Mouse (Mus musculus) ES-Bruce4 (cell line): ENCODE data around the gene Cdh4. TPM values are rescaled to one million over a fixed set of nuclear protein-coding genes. Genes with fewer than 3 reads are reported as not detected.

Source experiments
- H3K27ac ChIP-seq: 2 replicates; pipeline ENCODE4 v1.5.1; 2012; ENCODE audit warnings: low read length, inconsistent platforms; ENCODE audit not compliant: insufficient read depth
- H3K27me3 ChIP-seq: 2 replicates; pipeline ENCODE4 v1.6.1; 2012; ENCODE audit warnings: mild to moderate bottlenecking, low read length, inconsistent platforms; ENCODE audit not compliant: control insufficient read depth, poor library complexity, insufficient read depth, severe bottlenecking
- H3K36me3 ChIP-seq: 2 replicates; pipeline ENCODE4 v1.6.1; 2012; ENCODE audit warnings: inconsistent platforms, mild to moderate bottlenecking, low read length, moderate library complexity; ENCODE audit not compliant: control insufficient read depth, poor library complexity, insufficient read depth, severe bottlenecking
- H3K4me1 ChIP-seq: one replicate; pipeline ENCODE4 v1.8.1; 2011; ENCODE audit warnings: low read length; ENCODE audit not compliant: control insufficient read depth, insufficient read depth
- H3K4me3 ChIP-seq: 2 replicates; pipeline ENCODE4 v1.5.1; 2011; ENCODE audit warnings: low read depth, mild to moderate bottlenecking, low read length
- H3K9ac ChIP-seq: 2 replicates; pipeline ENCODE4 v1.6.1; 2012; ENCODE audit warnings: low read depth, mild to moderate bottlenecking, inconsistent platforms; ENCODE audit not compliant: poor library complexity, severe bottlenecking
- H3K9me3 ChIP-seq: replicated peaks from 2 replicates; pipeline ENCODE4 v1.6.1; 2012; ENCODE audit warnings: mild to moderate bottlenecking, low read length, inconsistent platforms; ENCODE audit not compliant: control insufficient read depth, poor library complexity, insufficient read depth, severe bottlenecking
- CTCF ChIP-seq: IDR thresholded peaks from one replicate; pipeline ENCODE4 v1.8.1; 2011; ENCODE audit warnings: low read depth, low read length
- EP300 ChIP-seq: IDR thresholded peaks from 2 replicates; pipeline ENCODE4 v1.6.1; 2011; ENCODE audit warnings: low read depth, low read length; ENCODE audit not compliant: insufficient read depth
- POLR2A ChIP-seq: IDR thresholded peaks from one replicate; pipeline ENCODE4 v1.8.1; 2011; ENCODE audit warnings: low read length; ENCODE audit not compliant: insufficient read depth
- polyA plus RNA-seq: library from polyadenylated mRNA; stranded (reverse); fragments of >200 nt; gene quantifications from 2 replicates; pipeline ENCODE4 v1.2.4, GENCODE M21; 2011; ENCODE audit warnings: low read depth; ENCODE audit not compliant: missing spikeins, insufficient read depth, insufficient read length

Gene Cdh4
- polyA plus RNA-seq, 1 experiment: 1.4 TPM

DNA sequence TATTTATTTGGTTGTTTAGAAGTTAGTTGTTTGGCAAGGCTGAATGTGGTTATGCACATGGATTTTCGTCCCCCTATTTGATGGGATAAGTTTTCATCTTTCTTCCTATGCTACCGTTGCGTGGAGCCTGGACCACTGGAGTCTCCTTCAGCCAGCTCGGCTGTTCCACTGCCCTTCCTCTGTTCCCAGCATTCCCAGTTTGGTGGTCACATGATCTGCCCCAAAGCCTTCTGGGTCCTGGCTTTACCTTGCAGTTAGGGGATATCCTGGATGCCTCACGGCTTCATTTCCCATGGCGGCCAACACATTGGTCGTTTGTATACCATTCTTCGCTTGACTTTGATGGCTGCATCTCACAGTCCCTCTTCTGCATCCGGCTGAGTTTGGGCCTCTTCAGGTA is 27.5 kb upstream of the Cdh4 start:
- Histone ChIP-seq H3K4me1 (no peaks in the 10 kb centered on the region), H3K4me3 (no peak overlapping the region), H3K27me3 (no peaks in the 10 kb centered on the region), H3K27ac (no peak overlapping the region), H3K36me3 (no peaks in the 10 kb centered on the region), H3K9me3 (no peaks in the 10 kb centered on the region), H3K9ac (no peak overlapping the region)
- TF ChIP-seq POLR2A (no peak), CTCF (no peak), EP300 (no peak)

DNA sequence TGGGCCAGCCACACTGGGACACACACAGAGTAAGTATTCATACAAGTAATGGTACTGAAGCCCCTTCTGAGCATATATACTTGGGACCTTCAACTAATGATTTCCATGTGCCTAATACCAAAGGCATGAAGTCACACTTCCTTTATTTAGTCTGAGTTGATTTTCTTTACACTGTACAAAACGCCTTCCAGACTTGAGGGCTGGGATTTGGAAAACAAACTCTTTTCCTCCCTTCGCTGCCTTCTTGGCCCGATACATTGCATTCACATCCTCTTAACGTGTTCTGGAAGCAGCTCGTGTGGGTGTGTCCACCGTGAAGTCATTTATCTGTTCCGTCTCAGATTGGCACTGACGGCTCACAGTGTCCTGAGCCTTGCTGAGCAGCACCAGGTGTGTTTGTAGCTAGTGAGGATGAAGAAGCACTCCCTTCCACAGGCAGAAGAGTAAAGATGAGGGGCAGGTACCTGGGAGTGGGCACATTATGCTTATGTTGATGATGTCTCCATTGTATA is 26.3 kb upstream of the Cdh4 start:
- H3K4me3 ChIP-seq: no peak overlapping the region
- H3K27ac ChIP-seq: no peak overlapping the region

DNA sequence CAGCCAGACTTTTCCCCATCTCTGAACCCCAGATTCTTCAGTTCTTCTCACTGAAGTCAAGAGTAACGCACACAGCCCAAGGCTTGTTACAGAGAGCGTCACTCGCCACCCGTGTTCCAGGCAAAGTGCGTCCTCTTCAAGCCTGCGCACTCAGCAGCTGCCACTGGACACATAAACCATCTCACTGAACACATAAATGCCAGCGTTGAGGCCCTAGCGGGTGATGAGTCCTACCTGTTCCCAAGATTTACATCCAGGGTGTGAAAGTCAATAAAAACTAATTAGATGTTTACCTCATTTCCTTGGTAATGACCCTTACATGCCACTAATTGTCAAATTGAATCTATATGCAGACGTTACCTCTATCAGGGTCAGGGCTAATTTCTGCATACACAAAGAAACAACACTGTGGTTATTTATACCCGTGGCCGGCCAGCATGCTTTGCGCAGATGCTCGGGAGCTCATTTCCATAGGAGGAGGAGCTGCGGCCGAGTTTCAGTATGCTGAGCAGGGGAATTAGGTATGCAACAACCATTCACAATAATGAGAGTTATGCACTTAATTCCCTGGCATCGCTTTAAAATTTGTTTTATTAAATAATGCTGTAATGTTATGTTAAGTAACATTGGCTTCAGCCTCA is 25.5 kb upstream of the Cdh4 start:
- Histone ChIP-seq H3K27me3 (no peaks in the 10 kb centered on the region), H3K27ac (no peak overlapping the region), H3K4me3 (no peak overlapping the region), H3K36me3 (no peaks in the 10 kb centered on the region), H3K4me1 (no peaks in the 10 kb centered on the region), H3K9ac (no peak overlapping the region), H3K9me3 (no peaks in the 10 kb centered on the region)
- TF ChIP-seq POLR2A: no peak
- TF ChIP-seq CTCF: no peak
- no peak for TF ChIP-seq EP300

More for the DNA sequence above, 26.3 kb upstream of the Cdh4 start:
- H3K4me1 ChIP-seq: no peaks in the 10 kb centered on the region
- TF ChIP-seq EP300 (no peak), CTCF (no peak), POLR2A (no peak)
- no peaks in the 10 kb centered on the region for H3K36me3 ChIP-seq
- no peak overlapping the region for H3K9ac ChIP-seq
- H3K27me3 ChIP-seq: no peaks in the 10 kb centered on the region
- H3K9me3 ChIP-seq: no peaks in the 10 kb centered on the region

- no peak overlapping the region for H3K9ac ChIP-seq
- no peak overlapping the region for H3K27ac ChIP-seq
- no peaks in the 10 kb centered on the region for H3K4me1 ChIP-seq
- no peak for TF ChIP-seq CTCF
- no peak for TF ChIP-seq POLR2A
- no peak for TF ChIP-seq EP300
- H3K9me3 ChIP-seq: no peaks in the 10 kb centered on the region
- no peak overlapping the region for H3K4me3 ChIP-seq
- H3K27me3 ChIP-seq: no peaks in the 10 kb centered on the region
- H3K36me3 ChIP-seq: no peaks in the 10 kb centered on the region
Measured at GRCm38 (mm10) chr2:179425602-179426001, 16.6 kb upstream of the Cdh4 start.

DNA sequence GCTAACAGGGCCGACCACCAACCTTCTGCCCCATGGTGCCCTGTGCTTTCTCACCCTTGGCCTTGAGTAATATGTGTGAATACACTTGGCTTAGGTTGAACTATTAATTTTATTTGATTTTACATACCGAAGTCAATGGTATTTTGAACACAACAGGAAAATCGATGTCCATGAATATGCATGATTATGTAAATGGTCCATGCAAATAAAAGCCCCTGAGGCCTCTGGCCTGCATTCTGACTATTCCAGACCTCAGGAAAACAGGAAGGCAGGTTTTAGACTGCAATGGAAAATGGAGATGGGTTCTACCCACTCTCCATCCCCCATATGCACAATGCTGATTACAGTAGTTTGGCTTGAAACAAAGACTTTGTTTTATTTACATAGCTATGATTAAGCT is 13.3 kb upstream of the Cdh4 start:
- TF ChIP-seq CTCF (no peak), EP300 (no peak), POLR2A (no peak)
- no peaks in the 10 kb centered on the region for H3K36me3 ChIP-seq
- H3K4me3 ChIP-seq: no peak overlapping the region
- H3K9me3 ChIP-seq: no peaks in the 10 kb centered on the region
- no peaks in the 10 kb centered on the region for H3K4me1 ChIP-seq
- no peak overlapping the region for H3K9ac ChIP-seq
- H3K27ac ChIP-seq: no peak overlapping the region
- H3K27me3 ChIP-seq: no peaks in the 10 kb centered on the region

DNA sequence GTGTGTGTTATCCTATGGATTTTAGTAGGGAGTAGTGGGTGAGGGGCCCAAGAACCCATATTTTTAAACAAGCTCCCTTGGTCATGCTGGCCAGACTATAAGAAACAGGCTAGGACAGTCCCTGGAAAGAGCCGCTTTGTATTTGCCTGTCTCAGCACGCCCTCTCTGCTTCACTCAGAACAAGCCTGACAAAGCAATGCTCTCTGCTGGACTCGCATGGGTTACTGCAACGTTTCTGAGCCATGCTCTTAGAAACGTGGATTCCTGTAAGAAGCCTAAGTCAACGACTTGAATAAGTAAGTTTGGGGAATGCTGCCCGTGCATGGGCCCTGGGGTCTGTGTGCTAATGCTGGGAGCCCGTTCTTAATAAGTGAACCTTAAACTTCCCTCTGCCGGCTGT is 2.1 kb upstream of the Cdh4 start:
- H3K9me3 ChIP-seq: no peaks in the 10 kb centered on the region
- H3K9ac ChIP-seq: no peak overlapping the region
- no peaks in the 10 kb centered on the region for H3K27me3 ChIP-seq
- H3K36me3 ChIP-seq: no peaks in the 10 kb centered on the region
- H3K4me1 ChIP-seq: peaks cover under 1% of the 10 kb centered on the region
- no peak overlapping the region for H3K27ac ChIP-seq
- H3K4me3 ChIP-seq: no peak overlapping the region
- no peak for TF ChIP-seq POLR2A
- no peak for TF ChIP-seq EP300
- no peak for TF ChIP-seq CTCF
